Mouse (Mus musculus): ENCODE results near the gene Hsd17b13. TPM values are rescaled to one million over a fixed set of nuclear protein-coding genes. Genes with fewer than 3 reads are reported as not detected.
"Not testable (repeated sequence)": the region's sequence is repeated elsewhere in the genome, so short reads cannot be mapped to it uniquely, and the experiment has no call there.

The Hsd17b13 gene
- polyA plus RNA-seq, 1 experiment from 2014 or later, result 110 TPM

GRCm38 (mm10) chr5:103971051-103971450 lies 6.2 kb downstream of the Hsd17b13 start:
- Histone ChIP-seq H3K27ac (ENCODE audit: low read length) (no peak overlapping the region), H3K4me3 (ENCODE audit: low read depth, low read length) (no peak overlapping the region), H3K9ac (ENCODE audit: low read depth, low read length) (no peak overlapping the region), H3K4me1 (ENCODE audit: control insufficient read depth, low read depth, low read length) (no peaks in the 10 kb centered on the region), H3K27me3 (ENCODE audit: control insufficient read depth, insufficient read depth, low read depth, low read length) (peaks cover 7% of the 10 kb centered on the region; the same call in 1 of the 2 replicates), H3K4me2 (ENCODE audit: low read depth, low read length) (no peak overlapping the region), H3K9me3 (replicated peaks; ENCODE audit: control insufficient read depth, low read length) (no peaks in the 10 kb centered on the region), H3K36me3 (ENCODE audit: control insufficient read depth, insufficient read depth) (no peaks in the 10 kb centered on the region)
- 32% methylated on average over 5 of the region's 5 CpGs for WGBS (ENCODE audit: insufficient replicate concordance)
- no peak for ATAC-seq (ENCODE audit: low read depth)

- Histone ChIP-seq H3K9ac (ENCODE audit: low read depth, low read length) (no peak overlapping the region), H3K27ac (ENCODE audit: low read length) (0 out of 2 replicates have a peak overlapping the region, but pooled peaks have one; percentile 9), H3K9me3 (replicated peaks; ENCODE audit: control insufficient read depth, low read length) (no peaks in the 10 kb centered on the region), H3K4me3 (ENCODE audit: low read depth, low read length) (no peak overlapping the region), H3K4me2 (ENCODE audit: low read depth, low read length) (no peak overlapping the region), H3K4me1 (ENCODE audit: control insufficient read depth, low read depth, low read length) (no peaks in the 10 kb centered on the region), H3K36me3 (ENCODE audit: control insufficient read depth, insufficient read depth) (no peaks in the 10 kb centered on the region), H3K27me3 (ENCODE audit: control insufficient read depth, insufficient read depth, low read depth, low read length) (0 out of 2 replicates have a peak, but pooled peaks cover 2% of the 10 kb centered on the region)
- peak; percentile 83 for ATAC-seq (ENCODE audit: low read depth)
- WGBS (ENCODE audit: insufficient replicate concordance), result 68% methylated on average over 1 of the region's 1 CpGs
Measured at GRCm38 (mm10) chr5:103962935-103963429, 14.2 kb downstream of the Hsd17b13 start.

GRCm38 (mm10) chr5:103954638-103955037 lies 22.6 kb downstream of the Hsd17b13 start:
- H3K9ac ChIP-seq (ENCODE audit: low read depth, low read length), result no peak overlapping the region
- no peak overlapping the region for H3K27ac ChIP-seq (ENCODE audit: low read length)
- no peaks in the 10 kb centered on the region for H3K4me1 ChIP-seq (ENCODE audit: control insufficient read depth, low read depth, low read length)
- H3K9me3 ChIP-seq (replicated peaks; ENCODE audit: control insufficient read depth, low read length), result no peaks in the 10 kb centered on the region
- no peaks in the 10 kb centered on the region for H3K36me3 ChIP-seq (ENCODE audit: control insufficient read depth, insufficient read depth)
- H3K27me3 ChIP-seq (ENCODE audit: control insufficient read depth, insufficient read depth, low read depth, low read length), result no peaks in the 10 kb centered on the region
- WGBS (ENCODE audit: insufficient replicate concordance), result 52% methylated on average over 5 of the region's 5 CpGs
- H3K4me3 ChIP-seq (ENCODE audit: low read depth, low read length), result no peak overlapping the region
- no peak overlapping the region for H3K4me2 ChIP-seq (ENCODE audit: low read depth, low read length)
- ATAC-seq (ENCODE audit: low read depth), result no peak

GRCm38 (mm10) chr5:103953135-103954083 lies 23.8 kb downstream of the Hsd17b13 start:
- H3K36me3 ChIP-seq (ENCODE audit: control insufficient read depth, insufficient read depth), result no peaks in the 10 kb centered on the region
- no peaks in the 10 kb centered on the region for H3K4me1 ChIP-seq (ENCODE audit: control insufficient read depth, low read depth, low read length)
- no peak for ATAC-seq (ENCODE audit: low read depth)
- H3K27ac ChIP-seq (ENCODE audit: low read length), result no peak overlapping the region
- H3K9ac ChIP-seq (ENCODE audit: low read depth, low read length), result no peak overlapping the region
- whole genome bisulfite sequencing (ENCODE audit: insufficient replicate concordance), result 65% methylated on average over 10 of the region's 10 CpGs
- no peak overlapping the region for H3K4me2 ChIP-seq (ENCODE audit: low read depth, low read length)
- no peak overlapping the region for H3K4me3 ChIP-seq (ENCODE audit: low read depth, low read length)
- H3K27me3 ChIP-seq (ENCODE audit: control insufficient read depth, insufficient read depth, low read depth, low read length), result no peaks in the 10 kb centered on the region
- no peaks in the 10 kb centered on the region for H3K9me3 ChIP-seq (replicated peaks; ENCODE audit: control insufficient read depth, low read length)

GRCm38 (mm10) chr5:103950138-103950537 lies 27.1 kb downstream of the Hsd17b13 start:
- not testable (repeated sequence) for ATAC-seq (ENCODE audit: low read depth); H3K36me3 ChIP-seq (ENCODE audit: control insufficient read depth, insufficient read depth); H3K4me1 ChIP-seq (ENCODE audit: control insufficient read depth, low read depth, low read length); H3K9me3 ChIP-seq (replicated peaks; ENCODE audit: control insufficient read depth, low read length); H3K27me3 ChIP-seq (ENCODE audit: control insufficient read depth, insufficient read depth, low read depth, low read length); H3K27ac ChIP-seq (ENCODE audit: low read length); H3K9ac ChIP-seq (ENCODE audit: low read depth, low read length); H3K4me2 ChIP-seq (ENCODE audit: low read depth, low read length); H3K4me3 ChIP-seq (ENCODE audit: low read depth, low read length)
- 79% methylated on average over 15 of the region's 15 CpGs for WGBS (ENCODE audit: insufficient replicate concordance)

- no peak for ATAC-seq (ENCODE audit: low read depth)
- no peaks in the 10 kb centered on the region for H3K36me3 ChIP-seq (ENCODE audit: control insufficient read depth, insufficient read depth)
- no peaks in the 10 kb centered on the region for H3K4me1 ChIP-seq (ENCODE audit: control insufficient read depth, low read depth, low read length)
- no peak overlapping the region for H3K9ac ChIP-seq (ENCODE audit: low read depth, low read length)
- H3K27ac ChIP-seq (ENCODE audit: low read length), result no peak overlapping the region
- H3K9me3 ChIP-seq (replicated peaks; ENCODE audit: control insufficient read depth, low read length), result no peaks in the 10 kb centered on the region
- H3K4me2 ChIP-seq (ENCODE audit: low read depth, low read length), result no peak overlapping the region
- H3K4me3 ChIP-seq (ENCODE audit: low read depth, low read length), result no peak overlapping the region
- WGBS (ENCODE audit: insufficient replicate concordance), result 42% methylated on average over 6 of the region's 6 CpGs
- H3K27me3 ChIP-seq (ENCODE audit: control insufficient read depth, insufficient read depth, low read depth, low read length), result no peaks in the 10 kb centered on the region
Measured at GRCm38 (mm10) chr5:103943183-103943582, 34.0 kb downstream of the Hsd17b13 start.

GRCm38 (mm10) chr5:103939856-103940255 lies 37.4 kb downstream of the Hsd17b13 start:
- Histone ChIP-seq H3K4me2 (ENCODE audit: low read depth, low read length) (no peak overlapping the region), H3K4me3 (ENCODE audit: low read depth, low read length) (no peak overlapping the region), H3K4me1 (ENCODE audit: control insufficient read depth, low read depth, low read length) (no peaks in the 10 kb centered on the region), H3K36me3 (ENCODE audit: control insufficient read depth, insufficient read depth) (no peaks in the 10 kb centered on the region), H3K27me3 (ENCODE audit: control insufficient read depth, insufficient read depth, low read depth, low read length) (no peaks in the 10 kb centered on the region), H3K9me3 (replicated peaks; ENCODE audit: control insufficient read depth, low read length) (no peaks in the 10 kb centered on the region), H3K27ac (ENCODE audit: low read length) (no peak overlapping the region), H3K9ac (ENCODE audit: low read depth, low read length) (no peak overlapping the region)
- ATAC-seq (ENCODE audit: low read depth), result no peak
- 49% methylated on average over 1 of the region's 1 CpGs for WGBS (ENCODE audit: insufficient replicate concordance)

GRCm38 (mm10) chr5:103939350-103939652 lies 37.9 kb downstream of the Hsd17b13 start:
- Histone ChIP-seq H3K9me3 (replicated peaks; ENCODE audit: control insufficient read depth, low read length) (no peaks in the 10 kb centered on the region), H3K4me3 (ENCODE audit: low read depth, low read length) (no peak overlapping the region), H3K27ac (ENCODE audit: low read length) (no peak overlapping the region), H3K27me3 (ENCODE audit: control insufficient read depth, insufficient read depth, low read depth, low read length) (no peaks in the 10 kb centered on the region), H3K9ac (ENCODE audit: low read depth, low read length) (no peak overlapping the region), H3K36me3 (ENCODE audit: control insufficient read depth, insufficient read depth) (no peaks in the 10 kb centered on the region), H3K4me1 (ENCODE audit: control insufficient read depth, low read depth, low read length) (no peaks in the 10 kb centered on the region), H3K4me2 (ENCODE audit: low read depth, low read length) (no peak overlapping the region)
- WGBS (ENCODE audit: insufficient replicate concordance), result 65% methylated on average over 7 of the region's 7 CpGs
- ATAC-seq (ENCODE audit: low read depth), result no peak

All from liver, embryonic 16.5 days (tissue).